Mouse (Mus musculus) hindbrain, embryonic 16.5 days (tissue): Measurements from ENCODE around the gene Tbc1d21. TPM values are rescaled to one million over a fixed set of nuclear protein-coding genes. Genes with fewer than 3 reads are reported as not detected.
A peak's percentile ranks its signal among the peaks of the same experiment; 100 is the strongest.

Experiments
- ATAC-seq: fragments of 200-750 bp; cut with Nextera tagmentation; 2 replicates; pipeline ENCODE4 v1.8.0; 2017; ENCODE audit warnings: moderate TSS enrichment, moderate library complexity
- H3K27ac ChIP-seq: fragments of 300-500 bp; sonication (generic); 2 replicates; pipeline ENCODE4 v1.5.1; 2014; ENCODE audit warnings: low read depth, mild to moderate bottlenecking, control low read depth, low read length, moderate library complexity
- H3K27me3 ChIP-seq: fragments of 300-500 bp; sonication (generic); replicated peaks from 2 replicates; pipeline ENCODE4 v1.6.1; 2014; ENCODE audit warnings: low read length; ENCODE audit not compliant: control insufficient read depth, insufficient read depth
- H3K36me3 ChIP-seq: fragments of 300-500 bp; sonication (generic); 2 replicates; pipeline ENCODE4 v1.6.1; 2014; ENCODE audit warnings: mild to moderate bottlenecking, low read length, moderate library complexity, mixed read lengths; ENCODE audit not compliant: control insufficient read depth, insufficient read depth
- H3K4me1 ChIP-seq: fragments of 300-500 bp; sonication (generic); 2 replicates; pipeline ENCODE4 v1.6.1; 2014; ENCODE audit warnings: low read depth, low read length; ENCODE audit not compliant: control insufficient read depth, insufficient read depth
- H3K4me2 ChIP-seq: fragments of 300-500 bp; sonication (generic); 2 replicates; pipeline ENCODE4 v1.6.1; 2014; ENCODE audit warnings: mild to moderate bottlenecking, low read length, control low read depth, moderate library complexity
- H3K4me3 ChIP-seq: fragments of 300-500 bp; sonication (generic); 2 replicates; pipeline ENCODE4 v1.5.1; 2014; ENCODE audit warnings: mild to moderate bottlenecking, low read length, control low read depth, moderate library complexity
- H3K9ac ChIP-seq: fragments of 300-500 bp; sonication (generic); 2 replicates; pipeline ENCODE4 v1.6.1; 2014; ENCODE audit warnings: low read depth, mild to moderate bottlenecking, control low read depth, low read length, moderate library complexity
- H3K9me3 ChIP-seq: fragments of 300-500 bp; sonication (generic); 2 replicates; pipeline ENCODE4 v1.6.1; 2014; ENCODE audit warnings: mild to moderate bottlenecking, low read length, moderate library complexity; ENCODE audit not compliant: control insufficient read depth
- WGBS: fragments of 180-500 bp; shearing (Covaris S2); extraction: QIAGEN DNeasy Blood & Tissue Kit; methylation state at CpG from one replicate; pipeline ENCODE4 v1.1.7; 2014; 5-methylcytosine and 5-hydroxymethylcytosine counted together
- polyA plus RNA-seq: library from polyadenylated mRNA; unstranded; fragments of >200 nt; fragmentation: Nextera tagmentation; extraction: Ambion mirVana; gene quantifications from 2 replicates; pipeline ENCODE4 v1.2.1, GENCODE M21; 2015

Tbc1d21 gene
- polyA plus RNA-seq, 1 experiment from 2014 or later = not detected

DNA sequence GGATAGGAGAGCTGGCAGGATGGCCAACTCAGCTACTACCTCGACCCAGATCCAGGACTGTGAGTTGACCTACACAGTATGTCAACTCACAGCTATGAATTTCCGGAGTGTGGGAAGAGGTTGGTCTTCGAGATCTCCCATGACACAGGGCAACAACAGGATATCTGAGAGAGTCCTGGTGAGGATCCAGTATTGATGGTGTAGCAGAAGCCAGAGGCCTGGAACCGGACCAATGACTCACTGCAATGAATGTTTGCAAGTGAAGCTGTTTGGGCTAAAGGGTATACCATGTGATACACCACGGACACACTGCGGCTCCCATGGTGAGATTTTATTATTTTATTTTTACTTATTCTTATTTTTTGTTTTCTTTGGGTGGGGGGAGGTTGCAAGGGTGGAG lies 15.6 kb downstream of the Tbc1d21 start:
- WGBS = 78% methylated on average over 6 of the region's 6 CpGs
- Histone ChIP-seq H3K4me3 (no peak overlapping the region), H3K9ac (no peak overlapping the region), H3K9me3 (no peaks in the 10 kb centered on the region; the same call in 1 of the 2 replicates), H3K4me1 (peaks cover 6% of the 10 kb centered on the region), H3K27ac (no peak overlapping the region), H3K36me3 (no peaks in the 10 kb centered on the region), H3K4me2 (no peak overlapping the region), H3K27me3 (no peaks in the 10 kb centered on the region)
- no peak for ATAC-seq

- 85% methylated on average over 6 of the region's 6 CpGs for WGBS
- no peak overlapping the region for H3K27ac ChIP-seq
- H3K4me3 ChIP-seq = no peak overlapping the region
- no peak for ATAC-seq
- H3K4me1 ChIP-seq = peaks cover 6% of the 10 kb centered on the region
- no peak overlapping the region for H3K9ac ChIP-seq
- H3K9me3 ChIP-seq = no peaks in the 10 kb centered on the region; the same call in 1 of the 2 replicates
- H3K36me3 ChIP-seq = no peaks in the 10 kb centered on the region
- H3K27me3 ChIP-seq = no peaks in the 10 kb centered on the region
- no peak overlapping the region for H3K4me2 ChIP-seq
These were observed 17.0 kb downstream of the Tbc1d21 start for GRCm38 (mm10) chr9:58353224-58353623.

- H3K9me3 ChIP-seq = no peaks in the 10 kb centered on the region
- no peak overlapping the region for H3K27ac ChIP-seq
- 81% methylated on average over 6 of the region's 6 CpGs for WGBS
- no peaks in the 10 kb centered on the region for H3K27me3 ChIP-seq
- H3K9ac ChIP-seq = no peak overlapping the region
- no peak overlapping the region for H3K4me3 ChIP-seq
- H3K36me3 ChIP-seq = no peaks in the 10 kb centered on the region
- ATAC-seq = no peak
- peaks cover 5% of the 10 kb centered on the region; the same call in 1 of the 2 replicates for H3K4me1 ChIP-seq
- H3K4me2 ChIP-seq = no peak overlapping the region
These were observed 22.5 kb downstream of the Tbc1d21 start for GRCm38 (mm10) chr9:58347795-58348194.

- Histone ChIP-seq H3K27ac (no peak overlapping the region), H3K4me1 (peaks cover 5% of the 10 kb centered on the region; the same call in 1 of the 2 replicates), H3K4me3 (no peak overlapping the region), H3K27me3 (no peaks in the 10 kb centered on the region), H3K9me3 (no peaks in the 10 kb centered on the region), H3K4me2 (no peak overlapping the region), H3K9ac (no peak overlapping the region), H3K36me3 (no peaks in the 10 kb centered on the region)
- ATAC-seq = no peak
- WGBS = 24% methylated on average over 10 of the region's 10 CpGs
These were observed 23.8 kb downstream of the Tbc1d21 start for GRCm38 (mm10) chr9:58346498-58346897.

DNA sequence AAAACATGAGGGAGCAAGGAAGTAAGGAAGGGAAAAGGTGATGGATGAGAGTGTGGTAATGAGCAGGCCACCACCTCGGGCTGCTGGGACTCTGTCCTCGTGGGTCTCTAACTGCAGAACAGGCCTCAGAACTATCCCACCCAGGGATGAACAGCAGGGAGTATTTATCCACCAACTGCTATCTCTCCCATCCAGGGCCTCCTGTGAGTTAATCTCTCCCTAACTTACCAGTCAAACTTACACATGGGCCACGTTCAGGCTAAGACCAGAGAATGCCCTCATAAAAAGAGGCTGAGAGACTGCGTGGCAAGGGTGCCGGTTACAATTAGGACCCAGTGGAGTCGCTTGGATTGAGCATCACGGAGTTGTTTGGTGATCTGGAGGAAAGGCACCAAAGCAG lies 24.3 kb downstream of the Tbc1d21 start:
- Histone ChIP-seq H3K9ac (no peak overlapping the region), H3K4me1 (peaks cover 5% of the 10 kb centered on the region; the same call in 1 of the 2 replicates), H3K9me3 (no peaks in the 10 kb centered on the region), H3K27ac (no peak overlapping the region), H3K4me3 (no peak overlapping the region), H3K27me3 (no peaks in the 10 kb centered on the region), H3K4me2 (no peak overlapping the region), H3K36me3 (no peaks in the 10 kb centered on the region)
- WGBS = 69% methylated on average over 7 of the region's 7 CpGs
- no peak for ATAC-seq

GRCm38 (mm10) chr9:58341795-58342194 lies 28.5 kb downstream of the Tbc1d21 start:
- H3K9me3 ChIP-seq = no peaks in the 10 kb centered on the region
- no peak overlapping the region for H3K27ac ChIP-seq
- no peak overlapping the region for H3K4me2 ChIP-seq
- 98% methylated on average over 1 of the region's 1 CpGs for WGBS
- no peaks in the 10 kb centered on the region for H3K36me3 ChIP-seq
- H3K27me3 ChIP-seq = no peaks in the 10 kb centered on the region
- no peak overlapping the region for H3K4me3 ChIP-seq
- H3K4me1 ChIP-seq = peaks cover 5% of the 10 kb centered on the region; the same call in 1 of the 2 replicates
- ATAC-seq = no peak
- no peak overlapping the region for H3K9ac ChIP-seq

- 0 out of 2 replicates have a peak, but pooled peaks cover 2% of the 10 kb centered on the region for H3K9me3 ChIP-seq
- no peak overlapping the region for H3K4me3 ChIP-seq
- WGBS = 70% methylated on average over 8 of the region's 8 CpGs
- H3K9ac ChIP-seq = no peak overlapping the region
- no peak overlapping the region for H3K27ac ChIP-seq
- no peak overlapping the region for H3K4me2 ChIP-seq
- no peak for ATAC-seq
- no peaks in the 10 kb centered on the region for H3K27me3 ChIP-seq
- H3K4me1 ChIP-seq = no peaks in the 10 kb centered on the region
- no peaks in the 10 kb centered on the region for H3K36me3 ChIP-seq
These were observed 33.5 kb downstream of the Tbc1d21 start for GRCm38 (mm10) chr9:58336650-58337281.

- H3K27me3 ChIP-seq = no peaks in the 10 kb centered on the region; the same call in 1 of the 2 replicates
- H3K36me3 ChIP-seq = no peaks in the 10 kb centered on the region
- no peak overlapping the region for H3K9ac ChIP-seq
- no peak for ATAC-seq
- WGBS = 63% methylated on average over 3 of the region's 3 CpGs
- H3K9me3 ChIP-seq = 0 out of 2 replicates have a peak, but pooled peaks cover 2% of the 10 kb centered on the region
- H3K27ac ChIP-seq = no peak overlapping the region
- H3K4me3 ChIP-seq = no peak overlapping the region
- no peaks in the 10 kb centered on the region; the same call in 1 of the 2 replicates for H3K4me1 ChIP-seq
- no peak overlapping the region for H3K4me2 ChIP-seq
These were observed 39.0 kb downstream of the Tbc1d21 start for GRCm38 (mm10) chr9:58331276-58331675.

DNA sequence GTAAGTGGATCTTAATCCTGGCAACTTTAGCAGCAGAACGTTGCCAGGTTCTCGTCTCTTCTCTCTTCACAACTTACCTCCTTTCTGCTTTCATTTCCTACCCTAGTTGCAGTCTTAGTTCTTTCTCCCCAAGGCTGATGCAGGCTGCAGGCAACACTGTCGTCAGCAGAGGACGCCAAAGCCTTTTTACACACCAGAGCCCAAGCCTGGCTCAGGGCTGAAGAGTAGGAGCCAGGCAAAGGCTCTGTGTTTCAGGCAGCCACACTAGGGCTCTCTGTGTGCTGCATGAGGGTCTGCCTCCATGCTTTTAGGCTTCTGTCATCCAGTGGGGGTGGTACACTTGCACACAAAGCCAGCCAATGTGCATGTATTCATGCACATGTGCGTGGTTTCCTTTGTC lies 40.0 kb downstream of the Tbc1d21 start:
- H3K4me3 ChIP-seq = no peak overlapping the region
- H3K27ac ChIP-seq = no peak overlapping the region
- peak; percentile 93 for ATAC-seq
- H3K36me3 ChIP-seq = no peaks in the 10 kb centered on the region
- H3K9ac ChIP-seq = no peak overlapping the region
- 0 out of 2 replicates have a peak, but pooled peaks cover 2% of the 10 kb centered on the region for H3K9me3 ChIP-seq
- H3K27me3 ChIP-seq = no peaks in the 10 kb centered on the region; the same call in 1 of the 2 replicates
- 20% methylated on average over 5 of the region's 5 CpGs for WGBS
- no peak overlapping the region for H3K4me2 ChIP-seq
- H3K4me1 ChIP-seq = no peaks in the 10 kb centered on the region; the same call in 1 of the 2 replicates
